Mouse (Mus musculus): ENCODE data around the gene Gm39566. TPM values are rescaled to one million over a fixed set of nuclear protein-coding genes. Genes with fewer than 3 reads are reported as not detected.

Gene Gm39566
- polyA plus RNA-seq, 1 experiment from 2014 or later, result not detected

GRCm38 (mm10) chr11:69778985-69779384 is 36.1 kb downstream of the Gm39566 start:
- Histone ChIP-seq H3K4me1 (peaks cover 31% of the 10 kb centered on the region), H3K27ac (no peak overlapping the region), H3K9me3 (no peaks in the 10 kb centered on the region), H3K36me3 (replicated peaks) (no peaks in the 10 kb centered on the region), H3K27me3 (ENCODE audit: poor library complexity, severe bottlenecking) (peaks cover 51% of the 10 kb centered on the region), H3K4me3 (no peak overlapping the region)
- no peak for DNase-seq (ENCODE audit: extremely low spot score, low spot score)
- 45% methylated on average over 7 of the region's 7 CpGs for WGBS

DNA sequence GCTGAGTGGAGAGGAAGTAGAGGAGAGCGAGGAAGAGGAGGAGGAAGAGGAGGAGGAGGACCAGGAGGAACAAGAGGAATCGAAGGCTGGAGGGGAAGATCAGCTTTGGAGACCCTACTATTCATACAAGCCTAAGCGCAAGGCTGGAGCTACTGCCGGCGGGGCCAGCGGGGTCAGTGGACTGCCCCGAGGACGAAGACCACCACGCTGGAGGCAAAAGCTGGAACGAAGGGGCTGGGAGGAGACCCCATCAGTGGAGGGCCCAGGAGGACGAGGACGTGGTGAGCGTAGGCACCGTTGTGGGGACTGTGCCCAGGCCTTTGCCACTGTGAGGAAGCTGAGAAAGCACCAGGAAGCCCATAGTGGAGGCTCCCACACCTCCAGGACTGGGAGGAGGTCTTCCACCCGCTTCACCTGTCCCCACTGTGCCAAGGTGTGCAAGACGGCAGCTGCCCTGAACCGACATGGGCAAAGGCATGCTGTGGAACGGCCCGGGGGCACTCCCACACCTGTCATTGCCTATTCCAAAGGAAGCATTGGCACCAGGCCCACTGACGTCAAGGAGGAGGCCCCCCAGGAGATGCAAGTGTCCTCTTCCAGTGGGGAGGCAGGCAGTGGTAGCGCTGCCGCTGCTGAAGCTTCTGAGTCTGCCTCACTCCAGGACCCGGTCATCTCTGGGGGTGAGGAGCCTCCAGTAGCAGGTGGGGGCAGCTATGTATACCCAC is 36.7 kb downstream of the Gm39566 start:
- WGBS, result 70% methylated on average over 23 of the region's 23 CpGs
- no peaks in the 10 kb centered on the region for H3K36me3 ChIP-seq (replicated peaks)
- H3K27ac ChIP-seq, result 0 out of 2 replicates have a peak overlapping the region, but pooled peaks have one; percentile 44
- H3K4me1 ChIP-seq, result peaks cover 31% of the 10 kb centered on the region
- no peak for DNase-seq (ENCODE audit: extremely low spot score, low spot score)
- peaks cover 51% of the 10 kb centered on the region for H3K27me3 ChIP-seq (ENCODE audit: poor library complexity, severe bottlenecking)
- no peaks in the 10 kb centered on the region for H3K9me3 ChIP-seq
- H3K4me3 ChIP-seq, result 0 out of 2 replicates have a peak overlapping the region, but pooled peaks have one; percentile 5

- H3K27ac ChIP-seq, result 0 out of 2 replicates have a peak overlapping the region, but pooled peaks have one; percentile 44
- H3K36me3 ChIP-seq (replicated peaks), result no peaks in the 10 kb centered on the region
- H3K4me3 ChIP-seq, result 0 out of 2 replicates have a peak overlapping the region, but pooled peaks have one; percentile 5
- H3K27me3 ChIP-seq (ENCODE audit: poor library complexity, severe bottlenecking), result peaks cover 51% of the 10 kb centered on the region
- WGBS, result 66% methylated on average over 26 of the region's 26 CpGs
- peaks cover 31% of the 10 kb centered on the region for H3K4me1 ChIP-seq
- no peak for DNase-seq (ENCODE audit: extremely low spot score, low spot score)
- no peaks in the 10 kb centered on the region for H3K9me3 ChIP-seq
Observed at GRCm38 (mm10) chr11:69777504-69778257, 37.4 kb downstream of the Gm39566 start.

- H3K27ac ChIP-seq, result peak overlapping the region; percentile 15; the same call in 1 of the 2 replicates
Observed at GRCm38 (mm10) chr11:69776488-69776887, 38.6 kb downstream of the Gm39566 start.

GRCm38 (mm10) chr11:69775716-69776115 is 39.4 kb downstream of the Gm39566 start:
- H3K36me3 ChIP-seq (replicated peaks), result no peaks in the 10 kb centered on the region
- H3K27me3 ChIP-seq (ENCODE audit: poor library complexity, severe bottlenecking), result peaks cover 51% of the 10 kb centered on the region
- H3K4me1 ChIP-seq, result peaks cover 31% of the 10 kb centered on the region
- 76% methylated on average over 10 of the region's 10 CpGs for WGBS
- no peaks in the 10 kb centered on the region for H3K9me3 ChIP-seq
- H3K27ac ChIP-seq, result no peak overlapping the region
- H3K4me3 ChIP-seq, result no peak overlapping the region
- no peak for DNase-seq (ENCODE audit: extremely low spot score, low spot score)

More at GRCm38 (mm10) chr11:69776488-69776887, 38.6 kb downstream of the Gm39566 start:
- H3K4me3 ChIP-seq, result no peak overlapping the region
- peaks cover 51% of the 10 kb centered on the region for H3K27me3 ChIP-seq (ENCODE audit: poor library complexity, severe bottlenecking)
- H3K36me3 ChIP-seq (replicated peaks), result no peaks in the 10 kb centered on the region
- H3K4me1 ChIP-seq, result peaks cover 31% of the 10 kb centered on the region
- no peaks in the 10 kb centered on the region for H3K9me3 ChIP-seq
- DNase-seq (ENCODE audit: extremely low spot score, low spot score), result no peak
- WGBS, result 81% methylated on average over 20 of the region's 20 CpGs

DNA sequence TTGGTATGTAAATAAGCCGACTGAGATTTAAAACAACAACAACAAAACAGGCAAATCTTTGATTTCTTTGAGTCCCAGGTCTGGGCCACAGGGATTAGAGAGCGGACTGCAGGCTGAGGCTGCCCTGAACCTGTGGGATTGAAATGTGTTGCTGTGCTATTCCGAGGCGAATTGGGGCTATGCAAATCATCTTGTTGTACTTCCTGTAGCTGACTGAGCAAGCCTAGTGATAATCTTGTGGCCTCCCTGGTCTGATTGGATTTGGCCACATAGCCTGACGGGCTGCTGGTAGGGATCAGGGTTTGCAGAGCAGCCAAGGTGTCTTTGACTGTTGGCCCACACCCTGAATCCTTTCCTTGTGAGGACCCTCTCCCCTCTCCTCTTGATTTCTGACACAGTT is 40.1 kb downstream of the Gm39566 start:
- H3K27ac ChIP-seq, result no peak overlapping the region
- no peaks in the 10 kb centered on the region for H3K36me3 ChIP-seq (replicated peaks)
- H3K9me3 ChIP-seq, result no peaks in the 10 kb centered on the region
- 55% methylated on average over 5 of the region's 5 CpGs for WGBS
- no peak overlapping the region for H3K4me3 ChIP-seq
- H3K4me1 ChIP-seq, result peaks cover 31% of the 10 kb centered on the region
- DNase-seq (ENCODE audit: extremely low spot score, low spot score), result no peak
- peaks cover 49% of the 10 kb centered on the region for H3K27me3 ChIP-seq (ENCODE audit: poor library complexity, severe bottlenecking)

DNA sequence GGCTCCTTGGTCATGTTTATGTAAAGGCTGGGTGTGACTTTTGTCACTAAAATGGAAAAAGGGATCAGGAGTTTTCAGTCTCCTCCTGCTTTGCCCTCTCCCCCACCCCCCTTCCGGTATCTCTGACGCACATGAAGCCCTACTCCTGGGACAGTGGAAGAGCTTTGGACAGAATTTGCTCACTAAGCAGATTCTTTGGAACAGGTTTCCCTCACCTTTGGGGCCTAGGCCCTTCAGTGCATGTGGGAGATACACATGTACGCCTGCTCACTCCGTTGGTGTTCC is 47.5 kb downstream of the Gm39566 start:
- DNase-seq (ENCODE audit: extremely low spot score, low spot score), result no peak
- Histone ChIP-seq H3K27ac (no peak overlapping the region), H3K4me3 (0 out of 2 replicates have a peak overlapping the region, but pooled peaks have one; percentile 9), H3K9me3 (no peaks in the 10 kb centered on the region), H3K4me1 (peaks cover 30% of the 10 kb centered on the region), H3K36me3 (replicated peaks) (no peaks in the 10 kb centered on the region), H3K27me3 (ENCODE audit: poor library complexity, severe bottlenecking) (peaks cover 20% of the 10 kb centered on the region)
- 65% methylated on average over 4 of the region's 4 CpGs for WGBS

DNA sequence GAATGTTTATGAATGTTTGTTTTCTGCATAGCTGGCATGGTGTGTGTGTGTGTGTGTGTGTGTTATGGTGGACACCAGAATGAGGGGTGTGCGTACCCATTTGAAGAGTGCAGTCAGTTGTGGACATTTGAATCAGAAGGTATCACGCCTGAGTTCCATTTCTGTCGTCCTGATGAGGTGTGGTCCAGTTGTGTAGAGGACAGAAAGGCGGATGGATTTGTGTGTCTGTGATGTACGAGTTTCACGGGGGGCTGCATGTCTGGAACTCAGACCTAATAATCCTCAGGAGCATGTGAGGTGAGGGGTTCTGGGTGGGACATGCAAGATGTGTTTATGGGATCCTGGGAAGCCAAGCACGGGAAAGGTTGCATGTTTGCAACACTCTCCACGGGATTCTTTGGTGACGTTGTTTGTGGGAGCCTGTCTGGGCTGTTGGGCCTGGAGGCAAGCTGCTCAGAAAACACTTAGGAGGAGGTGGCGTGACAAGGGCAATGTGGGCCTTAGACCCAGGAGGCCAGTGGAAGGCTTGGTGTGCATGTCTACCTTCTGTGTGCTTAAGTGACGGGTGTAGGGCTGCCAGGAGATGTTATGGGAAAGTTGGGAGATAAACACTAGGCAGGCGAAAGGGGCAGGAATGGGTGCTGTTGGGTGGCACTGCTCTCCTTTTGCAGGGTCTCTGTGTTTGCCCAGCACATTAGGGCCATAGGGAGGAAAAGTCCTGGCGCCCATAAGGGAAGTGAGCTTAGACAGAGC is 48.0 kb downstream of the Gm39566 start:
- Histone ChIP-seq H3K27me3 (ENCODE audit: poor library complexity, severe bottlenecking) (peaks cover 20% of the 10 kb centered on the region), H3K9me3 (no peaks in the 10 kb centered on the region), H3K36me3 (replicated peaks) (no peaks in the 10 kb centered on the region), H3K4me3 (peak overlapping the region; percentile 92), H3K4me1 (peaks cover 30% of the 10 kb centered on the region), H3K27ac (no peak overlapping the region)
- 68% methylated on average over 13 of the region's 13 CpGs for WGBS
- no peak for DNase-seq (ENCODE audit: extremely low spot score, low spot score)

DNA sequence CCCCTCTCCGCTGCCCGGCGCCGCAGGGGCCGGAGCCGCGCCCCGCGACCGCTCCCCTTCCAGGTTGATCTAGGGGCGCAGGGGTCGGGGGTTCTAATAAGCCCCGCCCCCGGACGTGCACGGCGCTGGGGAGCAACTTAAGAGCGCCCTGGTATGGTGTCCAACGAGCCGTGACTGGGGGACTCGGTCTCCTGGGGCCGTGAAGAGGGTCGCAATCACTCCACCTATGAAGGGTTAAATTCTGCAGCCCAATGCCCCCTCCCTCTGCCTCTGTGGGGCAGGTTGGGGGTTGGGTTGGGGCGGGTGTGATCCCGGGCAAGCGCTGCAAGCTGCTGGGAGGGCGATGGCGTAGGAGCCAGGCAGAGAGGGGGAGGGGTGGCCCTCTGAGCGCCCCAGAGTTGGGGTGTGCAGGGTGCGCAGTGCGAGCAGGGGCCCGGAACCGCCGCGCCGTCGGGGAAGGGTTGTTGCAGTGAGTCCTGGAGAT is 48.9 kb downstream of the Gm39566 start:
- no peaks in the 10 kb centered on the region for H3K36me3 ChIP-seq (replicated peaks)
- peaks cover 20% of the 10 kb centered on the region for H3K27me3 ChIP-seq (ENCODE audit: poor library complexity, severe bottlenecking)
- no peaks in the 10 kb centered on the region for H3K9me3 ChIP-seq
- peak; percentile 52 for DNase-seq (ENCODE audit: extremely low spot score, low spot score)
- peak overlapping the region; percentile 92 for H3K4me3 ChIP-seq
- H3K27ac ChIP-seq, result peak overlapping the region; percentile 94
- H3K4me1 ChIP-seq, result peaks cover 34% of the 10 kb centered on the region
- WGBS, result under 1% methylated on average over 37 of the region's 37 CpGs

DNA sequence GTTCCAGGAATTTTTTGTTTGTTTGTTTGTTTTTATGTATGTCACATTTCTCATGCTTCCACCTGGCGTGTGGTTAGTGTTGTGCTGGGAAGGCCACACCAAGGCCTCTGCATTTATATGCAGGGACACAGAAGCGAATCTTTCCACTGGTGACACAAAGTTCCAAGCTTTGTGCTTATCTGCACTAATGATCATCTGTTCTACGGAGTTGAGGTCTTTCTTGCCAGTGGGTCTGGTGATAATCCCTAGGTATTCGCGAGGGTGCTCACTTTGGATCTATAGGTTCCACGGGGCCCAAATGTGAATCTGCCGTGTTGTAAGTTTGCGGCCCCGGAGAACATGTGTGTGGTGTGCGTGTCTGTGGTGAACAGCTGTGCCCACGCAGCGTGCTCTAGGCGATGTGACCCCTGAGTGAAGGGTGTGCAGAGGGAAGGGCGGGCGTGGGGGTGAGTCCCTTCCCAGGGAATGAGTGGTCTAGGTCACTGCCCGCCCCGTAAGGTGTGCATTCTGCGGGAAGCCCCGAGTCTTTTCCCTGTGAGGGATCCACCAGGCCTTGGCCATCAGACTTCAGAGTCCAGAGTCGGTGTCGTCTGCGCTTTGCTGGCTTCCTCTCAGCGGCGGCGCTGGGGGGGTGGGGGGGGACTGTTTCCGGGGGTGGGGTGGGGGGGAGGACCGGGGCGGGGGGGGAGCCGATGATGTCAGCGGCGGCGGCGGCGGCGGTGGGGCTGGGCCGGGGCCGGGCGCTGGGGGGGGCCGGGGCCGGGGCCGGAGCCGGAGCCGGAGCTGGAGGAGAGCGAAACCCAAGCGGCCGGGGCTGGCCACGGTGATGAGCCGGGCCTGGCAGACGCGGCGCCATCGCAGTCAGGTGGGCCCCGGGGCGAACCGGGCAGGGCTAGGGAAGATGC is 49.6 kb downstream of the Gm39566 start, which contains the start of gene Zbtb4:
Gene Zbtb4 (plus strand): TSS at position 692 of the 905 bp plus-strand sequence.
- Histone ChIP-seq H3K4me3 (peak within 1 kb of the TSS; percentile 92), H3K27me3 (ENCODE audit: poor library complexity, severe bottlenecking) (peaks cover 20% of the 10 kb centered on the region), H3K27ac (peak within 1 kb of the TSS; percentile 94), H3K9me3 (no peaks in the 10 kb centered on the region), H3K36me3 (replicated peaks) (no peaks in the 10 kb centered on the region), H3K4me1 (peaks cover 41% of the 10 kb centered on the region)
- WGBS, result 18% methylated on average over 55 of the region's 55 CpGs
- peak; percentile 44 for DNase-seq (ENCODE audit: extremely low spot score, low spot score)

- Histone ChIP-seq H3K9me3 (no peaks in the 10 kb centered on the region), H3K4me1 (peaks cover 52% of the 10 kb centered on the region), H3K36me3 (replicated peaks) (no peaks in the 10 kb centered on the region), H3K27ac (no peak overlapping the region), H3K4me3 (no peak overlapping the region), H3K27me3 (ENCODE audit: poor library complexity, severe bottlenecking) (peaks cover 20% of the 10 kb centered on the region)
- DNase-seq (ENCODE audit: extremely low spot score, low spot score), result no peak
- 72% methylated on average over 7 of the region's 7 CpGs for WGBS
Observed at GRCm38 (mm10) chr11:69763551-69763950, 51.5 kb downstream of the Gm39566 start.
